Mouse (Mus musculus): Measurements from ENCODE around the gene 9530068E07Rik.
"Not testable (repeated sequence)": the region's sequence is repeated elsewhere in the genome, so short reads cannot be mapped to it uniquely, and the experiment has no call there.

Gene 9530068E07Rik

GRCm38 (mm10) chr11:52373841-52374240 is 22.4 kb upstream of the 9530068E07Rik start:
- ATAC-seq (ENCODE audit: low TSS enrichment) = no peak

DNA sequence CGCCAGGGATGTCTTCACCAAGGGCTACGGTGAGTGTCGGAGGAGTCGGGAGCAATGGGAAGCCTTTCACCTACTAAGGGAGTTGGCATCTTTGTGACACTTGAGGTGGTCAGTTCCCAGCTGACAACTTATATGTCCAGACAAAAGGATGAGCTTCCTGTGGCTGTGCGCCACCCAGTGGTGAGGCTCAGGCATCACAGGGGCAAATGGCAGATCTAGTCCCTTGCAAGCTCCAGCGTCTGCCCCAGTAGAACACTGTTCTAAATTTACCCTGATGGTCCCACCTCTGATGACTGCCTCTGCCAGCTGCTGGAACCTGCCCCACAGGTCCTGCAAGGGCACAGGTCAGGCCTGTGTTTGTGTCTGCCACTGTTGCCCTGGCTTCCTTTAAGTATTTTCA is 21.9 kb upstream of the 9530068E07Rik start:
- ATAC-seq (ENCODE audit: low TSS enrichment) = 0 out of 2 replicates have a peak, but pooled peaks have one; percentile 28

- ATAC-seq (ENCODE audit: low TSS enrichment) = no peak
Measured at GRCm38 (mm10) chr11:52377579-52377978, 18.6 kb upstream of the 9530068E07Rik start.

DNA sequence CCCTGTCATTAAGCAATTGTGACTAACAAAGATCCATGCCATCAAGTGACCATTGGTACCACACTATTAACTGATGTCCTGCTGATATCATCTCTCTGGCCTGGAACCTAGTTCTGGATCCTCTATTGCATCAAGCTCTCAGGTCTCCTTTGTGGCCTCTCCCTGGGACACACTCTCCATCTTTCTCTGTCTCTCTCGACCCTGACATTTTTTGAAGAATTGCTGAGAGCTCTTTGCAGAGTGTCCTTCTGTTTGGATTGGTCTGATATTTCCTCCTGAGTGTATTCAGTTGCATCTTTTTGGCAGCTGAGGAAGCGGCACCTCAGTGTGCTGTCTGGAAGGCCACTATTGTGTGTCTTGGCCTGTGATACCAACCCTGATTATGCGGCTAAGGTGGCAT is 17.0 kb upstream of the 9530068E07Rik start:
- no peak for ATAC-seq (ENCODE audit: low TSS enrichment)

GRCm38 (mm10) chr11:52383741-52384140 is 12.5 kb upstream of the 9530068E07Rik start:
- no peak for ATAC-seq (ENCODE audit: low TSS enrichment)

GRCm38 (mm10) chr11:52384667-52385066 is 11.6 kb upstream of the 9530068E07Rik start:
- no peak for ATAC-seq (ENCODE audit: low TSS enrichment)

GRCm38 (mm10) chr11:52386892-52387291 is 9.3 kb upstream of the 9530068E07Rik start:
- no peak for ATAC-seq (ENCODE audit: low TSS enrichment)

- no peak for ATAC-seq (ENCODE audit: low TSS enrichment)
Measured at GRCm38 (mm10) chr11:52388150-52388549, 8.1 kb upstream of the 9530068E07Rik start.

DNA sequence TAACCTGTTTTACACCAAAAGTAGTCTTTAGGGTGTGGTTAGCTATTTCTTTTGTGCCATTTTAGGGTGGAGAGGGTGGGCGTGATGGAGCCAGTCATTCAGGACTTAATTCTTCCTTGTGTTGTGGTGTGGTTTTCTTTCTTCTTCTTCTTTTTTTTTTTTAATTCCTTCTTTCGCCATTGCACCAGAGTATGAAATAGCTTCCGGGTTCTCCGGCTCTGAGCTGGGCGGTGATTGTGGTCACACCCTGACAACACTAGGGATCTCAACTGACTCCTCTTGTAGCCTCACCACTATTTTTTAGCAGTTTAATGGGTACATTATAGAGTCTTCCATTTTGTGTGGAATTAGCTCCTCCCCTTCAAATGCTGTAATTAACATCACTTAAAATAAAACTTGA is 7.2 kb upstream of the 9530068E07Rik start:
- not testable (repeated sequence) for ATAC-seq (ENCODE audit: low TSS enrichment)

- ATAC-seq (ENCODE audit: low TSS enrichment) = no peak
Measured at GRCm38 (mm10) chr11:52389933-52390332, 6.3 kb upstream of the 9530068E07Rik start.

- no peak for ATAC-seq (ENCODE audit: low TSS enrichment)
Measured at GRCm38 (mm10) chr11:52394494-52394893, 1.7 kb upstream of the 9530068E07Rik start.

DNA sequence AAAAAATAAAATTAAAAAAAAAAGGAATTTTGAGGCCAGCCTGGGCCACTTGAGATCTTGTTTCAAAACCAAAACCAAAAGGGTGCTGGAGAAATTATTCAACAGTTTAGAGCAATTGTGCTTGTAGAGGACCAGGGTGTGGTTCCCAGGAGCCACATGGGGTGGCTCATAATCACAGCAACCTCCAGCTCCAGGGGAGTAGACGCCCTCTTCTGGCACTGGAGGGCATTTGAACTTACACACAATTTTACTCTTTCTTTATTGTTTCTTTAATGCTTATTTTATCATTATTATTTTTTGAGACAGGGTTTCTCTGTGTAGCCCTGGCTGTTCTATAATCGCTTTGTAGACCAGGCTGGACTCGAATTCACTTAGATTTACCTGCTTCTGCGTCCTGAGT is 885 bp upstream of the 9530068E07Rik start:
- no peak for ATAC-seq (ENCODE audit: low TSS enrichment)

DNA sequence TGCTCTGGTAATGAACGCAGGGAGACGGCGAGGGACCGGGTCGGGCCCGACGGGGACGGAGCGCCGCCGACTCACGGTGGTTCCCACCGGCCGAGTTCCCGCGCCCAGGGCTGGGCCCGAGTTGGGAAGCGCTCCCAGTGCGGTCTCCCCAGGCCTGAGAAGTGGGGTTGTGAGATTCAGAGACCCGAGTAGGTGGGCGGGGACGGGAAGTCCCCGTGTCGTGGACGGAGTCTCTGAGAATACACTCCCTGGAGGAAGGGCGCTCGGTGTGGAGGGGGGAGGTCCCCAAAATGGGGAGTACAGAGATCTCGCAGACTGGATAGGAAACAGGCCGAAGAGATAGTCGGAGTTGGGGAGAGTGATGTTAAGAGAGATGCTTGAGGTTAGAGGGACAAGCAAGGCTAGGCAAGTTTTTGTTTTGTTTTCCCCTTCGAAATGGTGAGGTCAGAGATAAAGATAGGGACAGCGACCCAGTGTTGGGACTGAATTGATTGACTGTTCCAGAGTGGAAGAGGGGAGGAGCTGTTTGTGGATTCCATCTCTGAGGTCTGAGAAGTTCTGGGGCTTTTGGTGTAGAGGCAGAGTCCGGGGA is 465 bp downstream of the 9530068E07Rik start:
- peak; percentile 68 for ATAC-seq (ENCODE audit: low TSS enrichment)

- no peak for ATAC-seq (ENCODE audit: low TSS enrichment)
Measured at GRCm38 (mm10) chr11:52397385-52397987, 1.3 kb downstream of the 9530068E07Rik start.

- no peak for ATAC-seq (ENCODE audit: low TSS enrichment)
Measured at GRCm38 (mm10) chr11:52401476-52401875, 5.2 kb downstream of the 9530068E07Rik start.

- no peak for ATAC-seq (ENCODE audit: low TSS enrichment)
Measured at GRCm38 (mm10) chr11:52402566-52402965, 6.3 kb downstream of the 9530068E07Rik start.

GRCm38 (mm10) chr11:52404209-52404608 is 8.0 kb downstream of the 9530068E07Rik start:
- ATAC-seq (ENCODE audit: low TSS enrichment) = no peak

GRCm38 (mm10) chr11:52405196-52405688 is 9.0 kb downstream of the 9530068E07Rik start:
- ATAC-seq (ENCODE audit: low TSS enrichment) = no peak

- no peak for ATAC-seq (ENCODE audit: low TSS enrichment)
Measured at GRCm38 (mm10) chr11:52409316-52409715, 13.1 kb downstream of the 9530068E07Rik start.

DNA sequence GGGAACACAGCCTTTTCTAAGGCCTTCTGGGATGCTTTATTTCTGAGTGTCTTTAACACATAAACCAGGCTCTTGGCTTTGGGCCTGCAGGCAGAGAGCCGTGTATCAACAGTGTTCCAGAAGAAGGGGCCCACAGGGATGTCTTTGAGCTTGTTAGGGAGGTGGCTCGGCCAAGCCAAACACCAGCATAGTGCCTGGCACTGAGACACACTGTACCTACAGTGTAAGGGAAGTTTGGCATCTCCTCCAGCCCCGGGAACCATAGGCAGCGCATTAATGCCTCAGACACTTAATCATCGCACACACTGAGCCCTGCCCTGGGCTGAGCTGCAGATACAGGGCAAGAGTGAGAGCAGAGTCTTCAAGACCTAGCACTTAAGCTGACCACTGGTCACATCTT is 22.1 kb downstream of the 9530068E07Rik start:
- no peak for ATAC-seq (ENCODE audit: low TSS enrichment)

DNA sequence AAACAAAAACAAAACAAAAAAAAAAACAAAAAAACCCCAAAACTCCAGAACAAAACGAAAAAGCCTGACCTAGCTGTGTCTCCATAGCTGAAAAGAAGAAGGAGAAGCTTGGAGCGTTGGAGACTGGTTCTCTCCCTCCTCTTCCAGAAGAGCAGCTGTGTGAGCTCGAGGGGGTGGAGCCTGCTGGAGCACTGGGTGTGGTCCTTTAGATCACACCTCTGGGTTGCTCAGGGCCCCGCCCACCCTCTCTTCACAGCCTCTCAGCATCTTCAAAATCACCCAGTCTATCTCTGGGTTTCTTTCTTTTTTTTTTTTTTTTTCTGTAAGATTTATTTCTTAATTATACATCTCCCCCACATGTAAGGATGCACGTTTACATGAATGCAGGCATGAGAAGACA is 23.0 kb downstream of the 9530068E07Rik start:
- no peak for ATAC-seq (ENCODE audit: low TSS enrichment)

DNA sequence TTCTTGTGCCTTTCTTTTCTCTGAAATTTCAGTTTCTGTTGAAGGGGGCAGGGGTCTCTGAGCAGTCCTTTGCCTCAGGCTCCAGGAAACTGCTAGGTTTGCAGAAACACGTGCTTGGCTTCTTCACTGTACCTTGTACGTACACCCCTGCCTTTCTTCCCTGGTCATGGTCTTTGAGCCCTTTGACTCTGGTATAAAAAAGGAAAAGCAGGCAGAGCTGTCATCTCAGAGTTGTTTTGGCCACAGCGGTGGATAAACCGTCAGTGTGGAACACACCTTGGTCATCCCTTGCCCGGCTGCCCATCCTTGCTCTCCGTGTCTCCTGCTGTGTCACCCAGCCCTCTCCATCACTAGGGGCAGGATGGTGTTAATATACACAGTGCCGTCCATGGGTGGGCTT is 23.6 kb downstream of the 9530068E07Rik start:
- ATAC-seq (ENCODE audit: low TSS enrichment) = no peak

- no peak for ATAC-seq (ENCODE audit: low TSS enrichment)
Measured at GRCm38 (mm10) chr11:52420296-52421052, 24.2 kb downstream of the 9530068E07Rik start.
